Mouse (Mus musculus) intestine, embryonic 16.5 days (tissue): Measurements from ENCODE around the gene Srp68. TPM values are rescaled to one million over a fixed set of nuclear protein-coding genes. Genes with fewer than 3 reads are reported as not detected.

Experiments used
- ATAC-seq: fragments of 200-750 bp; cut with Nextera tagmentation; 2 replicates; pipeline ENCODE4 v1.8.0; 2017; ENCODE audit warnings: moderate TSS enrichment, moderate library complexity
- H3K27ac ChIP-seq: fragments of 300-500 bp; sonication (generic); 2 replicates; pipeline ENCODE4 v1.5.1; 2014; ENCODE audit warnings: mild to moderate bottlenecking, low read length
- H3K27me3 ChIP-seq: fragments of 300-500 bp; sonication (generic); replicated peaks from 2 replicates; pipeline ENCODE4 v1.6.1; 2014; ENCODE audit warnings: low read length, control low read depth, mixed read lengths; ENCODE audit not compliant: control insufficient read depth, insufficient read depth
- H3K36me3 ChIP-seq: fragments of 300-500 bp; sonication (generic); 2 replicates; pipeline ENCODE4 v1.6.1; 2014; ENCODE audit warnings: low read length, control low read depth; ENCODE audit not compliant: control insufficient read depth, insufficient read depth
- H3K4me1 ChIP-seq: fragments of 300-500 bp; sonication (generic); 2 replicates; pipeline ENCODE4 v1.6.1; 2014; ENCODE audit warnings: low read length, control low read depth, mixed read lengths; ENCODE audit not compliant: control insufficient read depth, insufficient read depth
- H3K4me2 ChIP-seq: fragments of 300-500 bp; sonication (generic); 2 replicates; pipeline ENCODE4 v1.6.1; 2014; ENCODE audit warnings: low read depth, low read length, control low read depth
- H3K4me3 ChIP-seq: fragments of 300-500 bp; sonication (generic); 2 replicates; pipeline ENCODE4 v1.5.1; 2014; ENCODE audit warnings: mild to moderate bottlenecking, low read length
- H3K9ac ChIP-seq: fragments of 300-500 bp; sonication (generic); 2 replicates; pipeline ENCODE4 v1.6.1; 2014; ENCODE audit warnings: low read depth, low read length
- H3K9me3 ChIP-seq: fragments of 300-500 bp; sonication (generic); 2 replicates; pipeline ENCODE4 v1.6.1; 2016; ENCODE audit warnings: low read length, control low read depth; ENCODE audit not compliant: control insufficient read depth
- WGBS: fragments of 180-500 bp; shearing (Covaris S2); extraction: QIAGEN DNeasy Blood & Tissue Kit; methylation state at CpG from one replicate; pipeline ENCODE4 v1.1.7; 2014; 5-methylcytosine and 5-hydroxymethylcytosine counted together
- polyA plus RNA-seq: library from polyadenylated mRNA; unstranded; fragments of >200 nt; fragmentation: Nextera tagmentation; extraction: Ambion mirVana; gene quantifications from 2 replicates; pipeline ENCODE4 v1.2.1, GENCODE M21; 2015

Gene Srp68
- polyA plus RNA-seq, 1 experiment from 2014 or later: 90.9 TPM

- H3K4me2 ChIP-seq: peak within 1 kb of the TSS; percentile 57
- H3K9me3 ChIP-seq: no peaks in the 10 kb centered on the region
- peaks cover 24% of the 10 kb centered on the region for H3K4me1 ChIP-seq
- no peaks in the 10 kb centered on the region for H3K27me3 ChIP-seq
- H3K9ac ChIP-seq: peak within 1 kb of the TSS; percentile 70
- H3K36me3 ChIP-seq: no peaks in the 10 kb centered on the region
- peak within 1 kb of the TSS; percentile 48 for H3K27ac ChIP-seq
- peak; percentile 95 for ATAC-seq
- peak within 1 kb of the TSS; percentile 47 for H3K4me3 ChIP-seq
- 14% methylated on average over 31 of the region's 31 CpGs for WGBS
Measured at GRCm38 (mm10) chr11:116237742-116238395, 36.1 kb downstream of the Srp68 start, which contains the start of gene Evpl. Evpl (minus strand) TSS chr11:116238077.

DNA sequence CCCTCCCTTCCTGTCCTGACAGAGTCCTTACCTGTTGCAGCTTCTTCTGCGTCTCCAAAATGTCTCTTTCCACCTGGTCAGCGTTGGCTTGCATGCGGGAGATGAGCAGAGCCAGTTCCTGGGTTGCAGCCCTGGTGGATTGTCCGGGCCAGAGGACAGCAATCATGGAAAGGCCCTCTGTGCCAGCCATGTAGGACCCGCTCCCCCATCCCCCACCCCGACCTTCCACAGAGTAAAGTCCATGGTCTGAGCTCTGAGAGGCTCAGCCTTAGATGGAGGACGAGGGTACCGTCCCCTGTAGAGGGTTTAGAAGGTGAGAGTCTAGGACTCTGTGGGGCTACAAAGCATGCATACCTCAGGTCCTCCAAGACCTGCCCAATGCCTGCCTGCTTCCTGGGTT is 39.1 kb downstream of the Srp68 start:
- H3K4me3 ChIP-seq: no peak overlapping the region
- H3K9ac ChIP-seq: no peak overlapping the region
- no peak overlapping the region for H3K4me2 ChIP-seq
- 84% methylated on average over 8 of the region's 8 CpGs for whole genome bisulfite sequencing
- H3K27me3 ChIP-seq: no peaks in the 10 kb centered on the region
- H3K36me3 ChIP-seq: no peaks in the 10 kb centered on the region
- peaks cover 6% of the 10 kb centered on the region for H3K4me1 ChIP-seq
- no peaks in the 10 kb centered on the region for H3K9me3 ChIP-seq
- H3K27ac ChIP-seq: no peak overlapping the region
- ATAC-seq: no peak

DNA sequence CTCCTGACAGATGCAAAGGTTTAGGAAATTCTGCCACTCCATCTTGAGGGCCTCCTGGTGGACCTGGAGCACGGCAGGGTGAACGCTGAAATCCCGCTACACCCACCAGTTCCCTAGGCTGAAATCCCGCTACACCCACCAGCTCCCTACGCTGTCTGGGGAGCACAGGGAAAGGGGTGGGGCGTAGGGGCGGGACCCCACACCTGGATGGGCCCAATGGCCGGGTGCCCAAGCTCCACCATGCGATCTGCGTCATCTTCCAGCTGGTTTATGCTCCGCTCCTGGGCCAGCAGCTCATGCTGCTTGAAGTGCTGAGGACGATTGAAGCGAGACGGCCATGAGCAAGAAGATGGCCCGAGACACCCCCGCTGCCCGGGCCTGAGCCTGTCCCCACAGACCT is 41.6 kb downstream of the Srp68 start:
- Histone ChIP-seq H3K9me3 (no peaks in the 10 kb centered on the region), H3K4me2 (no peak overlapping the region), H3K9ac (peak overlapping the region; percentile 25), H3K4me3 (no peak overlapping the region), H3K4me1 (no peaks in the 10 kb centered on the region; the same call in 1 of the 2 replicates), H3K36me3 (no peaks in the 10 kb centered on the region), H3K27me3 (no peaks in the 10 kb centered on the region), H3K27ac (no peak overlapping the region)
- ATAC-seq: no peak
- WGBS: 41% methylated on average over 17 of the region's 17 CpGs

- Histone ChIP-seq H3K27me3 (no peaks in the 10 kb centered on the region), H3K4me2 (no peak overlapping the region), H3K36me3 (no peaks in the 10 kb centered on the region), H3K9me3 (no peaks in the 10 kb centered on the region), H3K9ac (no peak overlapping the region), H3K27ac (no peak overlapping the region), H3K4me1 (no peaks in the 10 kb centered on the region), H3K4me3 (no peak overlapping the region)
- no peak for ATAC-seq
- WGBS: 61% methylated on average over 4 of the region's 4 CpGs
Measured at GRCm38 (mm10) chr11:116228699-116229098, 45.3 kb downstream of the Srp68 start.

- Histone ChIP-seq H3K4me2 (no peak overlapping the region), H3K27ac (no peak overlapping the region), H3K4me3 (no peak overlapping the region), H3K9ac (no peak overlapping the region), H3K36me3 (no peaks in the 10 kb centered on the region), H3K27me3 (0 out of 2 replicates have a peak, but pooled peaks cover 5% of the 10 kb centered on the region), H3K4me1 (peaks cover 10% of the 10 kb centered on the region), H3K9me3 (peaks cover 3% of the 10 kb centered on the region; the same call in 1 of the 2 replicates)
- WGBS: 5% methylated on average over 2 of the region's 2 CpGs
- ATAC-seq: peak; percentile 22; the same call in 1 of the 2 replicates
Measured at GRCm38 (mm10) chr11:116226414-116226813, 47.6 kb downstream of the Srp68 start.

DNA sequence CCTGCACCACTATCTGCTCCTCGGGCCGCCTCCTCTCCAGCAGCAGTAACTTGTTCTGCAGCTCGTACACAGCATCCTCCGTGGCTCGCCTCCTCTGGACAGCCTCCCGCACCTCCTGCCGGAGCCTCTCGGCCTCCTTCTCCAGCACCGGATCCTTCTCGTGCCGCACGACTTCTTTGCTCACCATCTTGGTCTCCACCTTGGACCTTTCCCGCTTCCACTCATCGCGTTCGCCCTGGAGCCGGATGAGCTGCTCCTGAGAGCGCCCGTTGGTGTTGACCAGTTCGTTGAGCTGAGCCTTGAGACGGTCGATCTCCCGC is 51.3 kb downstream of the Srp68 start:
- 0 out of 2 replicates have a peak, but pooled peaks cover 5% of the 10 kb centered on the region for H3K27me3 ChIP-seq
- no peak for ATAC-seq
- 24% methylated on average over 23 of the region's 23 CpGs for WGBS
- H3K4me2 ChIP-seq: peak overlapping the region; percentile 63
- H3K36me3 ChIP-seq: no peaks in the 10 kb centered on the region
- no peak overlapping the region for H3K27ac ChIP-seq
- peak overlapping the region; percentile 39 for H3K4me3 ChIP-seq
- H3K9ac ChIP-seq: peak overlapping the region; percentile 59
- peaks cover 31% of the 10 kb centered on the region for H3K4me1 ChIP-seq
- H3K9me3 ChIP-seq: peaks cover 3% of the 10 kb centered on the region; the same call in 1 of the 2 replicates

- Histone ChIP-seq H3K9ac (peak overlapping the region; percentile 59), H3K4me1 (peaks cover 31% of the 10 kb centered on the region), H3K4me3 (peak overlapping the region; percentile 39), H3K36me3 (no peaks in the 10 kb centered on the region), H3K27me3 (0 out of 2 replicates have a peak, but pooled peaks cover 5% of the 10 kb centered on the region), H3K27ac (no peak overlapping the region), H3K4me2 (peak overlapping the region; percentile 63), H3K9me3 (peaks cover 3% of the 10 kb centered on the region; the same call in 1 of the 2 replicates)
- no peak for ATAC-seq
- WGBS: 22% methylated on average over 53 of the region's 53 CpGs
Measured at GRCm38 (mm10) chr11:116221931-116222739, 51.9 kb downstream of the Srp68 start.

GRCm38 (mm10) chr11:116219885-116220284 is 54.1 kb downstream of the Srp68 start:
- H3K36me3 ChIP-seq: no peaks in the 10 kb centered on the region
- peak overlapping the region; percentile 58 for H3K27ac ChIP-seq
- peak; percentile 47 for ATAC-seq
- no peak overlapping the region for H3K4me2 ChIP-seq
- H3K4me1 ChIP-seq: peaks cover 31% of the 10 kb centered on the region
- peaks cover 3% of the 10 kb centered on the region; the same call in 1 of the 2 replicates for H3K9me3 ChIP-seq
- no peak overlapping the region for H3K4me3 ChIP-seq
- 0 out of 2 replicates have a peak overlapping the region, but pooled peaks have one; percentile 10 for H3K9ac ChIP-seq
- WGBS: 17% methylated on average over 4 of the region's 4 CpGs
- 0 out of 2 replicates have a peak, but pooled peaks cover 5% of the 10 kb centered on the region for H3K27me3 ChIP-seq

- peak overlapping the region; percentile 58 for H3K27ac ChIP-seq
- ATAC-seq: peak; percentile 78
- H3K4me1 ChIP-seq: peaks cover 31% of the 10 kb centered on the region
- H3K27me3 ChIP-seq: 0 out of 2 replicates have a peak, but pooled peaks cover 5% of the 10 kb centered on the region
- 31% methylated on average over 7 of the region's 7 CpGs for WGBS
- H3K4me3 ChIP-seq: no peak overlapping the region
- H3K9ac ChIP-seq: no peak overlapping the region
- H3K36me3 ChIP-seq: no peaks in the 10 kb centered on the region
- no peak overlapping the region for H3K4me2 ChIP-seq
- peaks cover 3% of the 10 kb centered on the region; the same call in 1 of the 2 replicates for H3K9me3 ChIP-seq
Measured at GRCm38 (mm10) chr11:116218737-116219400, 55.1 kb downstream of the Srp68 start.
